Mouse (Mus musculus): ENCODE measurements around the gene Cblb. TPM values are rescaled to one million over a fixed set of nuclear protein-coding genes. Genes with fewer than 3 reads are reported as not detected.

Cblb gene
- polyA plus RNA-seq, 1 experiment from 2014 or later = 15.3 TPM

GRCm38 (mm10) chr16:52080619-52081395, 49.8 kb downstream of the Cblb start:
- no peak overlapping the region for H3K4me3 ChIP-seq (ENCODE audit: low read length)
- ATAC-seq (ENCODE audit: low FRiP score, low TSS enrichment) = no peak
- no peaks in the 10 kb centered on the region for H3K27me3 ChIP-seq (ENCODE audit: insufficient read depth, low read length)
- WGBS = 78% methylated on average over 11 of the region's 11 CpGs
- no peaks in the 10 kb centered on the region for H3K9me3 ChIP-seq (ENCODE audit: low read length)
- no peak overlapping the region for H3K4me2 ChIP-seq (replicated peaks; ENCODE audit: low read depth, low read length)
- H3K4me1 ChIP-seq (ENCODE audit: insufficient read depth, low read length) = peaks cover 27% of the 10 kb centered on the region
- no peaks in the 10 kb centered on the region for H3K36me3 ChIP-seq (ENCODE audit: insufficient read depth, low read length)
- H3K9ac ChIP-seq (replicated peaks; ENCODE audit: low read length) = no peak overlapping the region
- H3K27ac ChIP-seq (ENCODE audit: low read length) = no peak overlapping the region

GRCm38 (mm10) chr16:52081756-52082155, 50.7 kb downstream of the Cblb start:
- Histone ChIP-seq H3K4me1 (ENCODE audit: insufficient read depth, low read length) (peaks cover 27% of the 10 kb centered on the region), H3K4me3 (ENCODE audit: low read length) (no peak overlapping the region), H3K9ac (replicated peaks; ENCODE audit: low read length) (no peak overlapping the region), H3K27me3 (ENCODE audit: insufficient read depth, low read length) (no peaks in the 10 kb centered on the region), H3K36me3 (ENCODE audit: insufficient read depth, low read length) (no peaks in the 10 kb centered on the region), H3K4me2 (replicated peaks; ENCODE audit: low read depth, low read length) (peak overlapping the region; percentile 5; the same call in 1 of the 2 replicates), H3K27ac (ENCODE audit: low read length) (no peak overlapping the region), H3K9me3 (ENCODE audit: low read length) (no peaks in the 10 kb centered on the region)
- WGBS = 27% methylated on average over 3 of the region's 3 CpGs
- ATAC-seq (ENCODE audit: low FRiP score, low TSS enrichment) = no peak

- peaks cover 5% of the 10 kb centered on the region; the same call in 1 of the 2 replicates for H3K36me3 ChIP-seq (ENCODE audit: insufficient read depth, low read length)
These were observed 55.9 kb downstream of the Cblb start for GRCm38 (mm10) chr16:52086793-52087450.

GRCm38 (mm10) chr16:52089354-52089753, 58.3 kb downstream of the Cblb start:
- 87% methylated on average over 4 of the region's 4 CpGs for WGBS
- no peaks in the 10 kb centered on the region for H3K9me3 ChIP-seq (ENCODE audit: low read length)
- no peak for ATAC-seq (ENCODE audit: low FRiP score, low TSS enrichment)
- H3K4me2 ChIP-seq (replicated peaks; ENCODE audit: low read depth, low read length) = no peak overlapping the region
- H3K36me3 ChIP-seq (ENCODE audit: insufficient read depth, low read length) = peaks cover 5% of the 10 kb centered on the region; the same call in 1 of the 2 replicates
- H3K27me3 ChIP-seq (ENCODE audit: insufficient read depth, low read length) = no peaks in the 10 kb centered on the region
- no peak overlapping the region for H3K9ac ChIP-seq (replicated peaks; ENCODE audit: low read length)
- H3K4me3 ChIP-seq (ENCODE audit: low read length) = no peak overlapping the region
- no peak overlapping the region for H3K27ac ChIP-seq (ENCODE audit: low read length)
- peaks cover 20% of the 10 kb centered on the region for H3K4me1 ChIP-seq (ENCODE audit: insufficient read depth, low read length)

More at GRCm38 (mm10) chr16:52086793-52087450, 55.9 kb downstream of the Cblb start:
- H3K9me3 ChIP-seq (ENCODE audit: low read length) = no peaks in the 10 kb centered on the region
- H3K27me3 ChIP-seq (ENCODE audit: insufficient read depth, low read length) = no peaks in the 10 kb centered on the region
- H3K4me1 ChIP-seq (ENCODE audit: insufficient read depth, low read length) = peaks cover 10% of the 10 kb centered on the region
- no peak overlapping the region for H3K4me2 ChIP-seq (replicated peaks; ENCODE audit: low read depth, low read length)
- no peak overlapping the region for H3K27ac ChIP-seq (ENCODE audit: low read length)
- no peak overlapping the region for H3K9ac ChIP-seq (replicated peaks; ENCODE audit: low read length)
- no peak overlapping the region for H3K4me3 ChIP-seq (ENCODE audit: low read length)
- ATAC-seq (ENCODE audit: low FRiP score, low TSS enrichment) = no peak
- 88% methylated on average over 9 of the region's 9 CpGs for WGBS

GRCm38 (mm10) chr16:52090899-52091298, 59.9 kb downstream of the Cblb start:
- Histone ChIP-seq H3K36me3 (ENCODE audit: insufficient read depth, low read length) (peaks cover 5% of the 10 kb centered on the region; the same call in 1 of the 2 replicates), H3K4me2 (replicated peaks; ENCODE audit: low read depth, low read length) (no peak overlapping the region), H3K4me3 (ENCODE audit: low read length) (no peak overlapping the region), H3K27ac (ENCODE audit: low read length) (no peak overlapping the region), H3K27me3 (ENCODE audit: insufficient read depth, low read length) (no peaks in the 10 kb centered on the region), H3K9ac (replicated peaks; ENCODE audit: low read length) (no peak overlapping the region), H3K4me1 (ENCODE audit: insufficient read depth, low read length) (peaks cover 24% of the 10 kb centered on the region), H3K9me3 (ENCODE audit: low read length) (no peaks in the 10 kb centered on the region)
- ATAC-seq (ENCODE audit: low FRiP score, low TSS enrichment) = no peak
- WGBS = 22% methylated on average over 6 of the region's 6 CpGs

- WGBS = 34% methylated on average over 9 of the region's 9 CpGs
- Histone ChIP-seq H3K4me1 (ENCODE audit: insufficient read depth, low read length) (peaks cover 24% of the 10 kb centered on the region), H3K27ac (ENCODE audit: low read length) (peak overlapping the region; percentile 72), H3K9ac (replicated peaks; ENCODE audit: low read length) (no peak overlapping the region; the same call in 1 of the 2 replicates), H3K27me3 (ENCODE audit: insufficient read depth, low read length) (no peaks in the 10 kb centered on the region), H3K4me2 (replicated peaks; ENCODE audit: low read depth, low read length) (no peak overlapping the region), H3K9me3 (ENCODE audit: low read length) (no peaks in the 10 kb centered on the region), H3K36me3 (ENCODE audit: insufficient read depth, low read length) (peaks cover 5% of the 10 kb centered on the region; the same call in 1 of the 2 replicates), H3K4me3 (ENCODE audit: low read length) (no peak overlapping the region)
- ATAC-seq (ENCODE audit: low FRiP score, low TSS enrichment) = peak; percentile 63; the same call in 1 of the 2 replicates
These were observed 62.6 kb downstream of the Cblb start for GRCm38 (mm10) chr16:52093325-52094253.

- H3K9ac ChIP-seq (replicated peaks; ENCODE audit: low read length) = no peak overlapping the region
- no peak overlapping the region for H3K27ac ChIP-seq (ENCODE audit: low read length)
- no peak for ATAC-seq (ENCODE audit: low FRiP score, low TSS enrichment)
- 85% methylated on average over 10 of the region's 10 CpGs for WGBS
- H3K4me1 ChIP-seq (ENCODE audit: insufficient read depth, low read length) = peaks cover 24% of the 10 kb centered on the region
- no peaks in the 10 kb centered on the region for H3K27me3 ChIP-seq (ENCODE audit: insufficient read depth, low read length)
- H3K9me3 ChIP-seq (ENCODE audit: low read length) = no peaks in the 10 kb centered on the region
- H3K36me3 ChIP-seq (ENCODE audit: insufficient read depth, low read length) = peaks cover 5% of the 10 kb centered on the region; the same call in 1 of the 2 replicates
- no peak overlapping the region for H3K4me2 ChIP-seq (replicated peaks; ENCODE audit: low read depth, low read length)
- no peak overlapping the region for H3K4me3 ChIP-seq (ENCODE audit: low read length)
These were observed 63.9 kb downstream of the Cblb start for GRCm38 (mm10) chr16:52094735-52095459.

- H3K27me3 ChIP-seq (ENCODE audit: insufficient read depth, low read length) = no peaks in the 10 kb centered on the region
- no peak overlapping the region for H3K4me2 ChIP-seq (replicated peaks; ENCODE audit: low read depth, low read length)
- no peak overlapping the region for H3K9ac ChIP-seq (replicated peaks; ENCODE audit: low read length)
- H3K4me1 ChIP-seq (ENCODE audit: insufficient read depth, low read length) = peaks cover 20% of the 10 kb centered on the region
- ATAC-seq (ENCODE audit: low FRiP score, low TSS enrichment) = no peak
- no peak overlapping the region for H3K27ac ChIP-seq (ENCODE audit: low read length)
- H3K36me3 ChIP-seq (ENCODE audit: insufficient read depth, low read length) = no peaks in the 10 kb centered on the region
- 85% methylated on average over 3 of the region's 3 CpGs for WGBS
- no peaks in the 10 kb centered on the region for H3K9me3 ChIP-seq (ENCODE audit: low read length)
- H3K4me3 ChIP-seq (ENCODE audit: low read length) = no peak overlapping the region
These were observed 64.6 kb downstream of the Cblb start for GRCm38 (mm10) chr16:52095643-52096042.

GRCm38 (mm10) chr16:52100466-52100865, 69.4 kb downstream of the Cblb start:
- H3K4me3 ChIP-seq (ENCODE audit: low read length) = no peak overlapping the region
- 69% methylated on average over 6 of the region's 6 CpGs for WGBS
- H3K9me3 ChIP-seq (ENCODE audit: low read length) = no peaks in the 10 kb centered on the region
- no peak overlapping the region for H3K4me2 ChIP-seq (replicated peaks; ENCODE audit: low read depth, low read length)
- H3K27ac ChIP-seq (ENCODE audit: low read length) = no peak overlapping the region
- ATAC-seq (ENCODE audit: low FRiP score, low TSS enrichment) = 0 out of 2 replicates have a peak, but pooled peaks have one; percentile 29
- H3K4me1 ChIP-seq (ENCODE audit: insufficient read depth, low read length) = peaks cover 12% of the 10 kb centered on the region; the same call in 1 of the 2 replicates
- peaks cover 6% of the 10 kb centered on the region; the same call in 1 of the 2 replicates for H3K36me3 ChIP-seq (ENCODE audit: insufficient read depth, low read length)
- H3K27me3 ChIP-seq (ENCODE audit: insufficient read depth, low read length) = no peaks in the 10 kb centered on the region
- no peak overlapping the region for H3K9ac ChIP-seq (replicated peaks; ENCODE audit: low read length)

Data from kidney, embryonic 16.5 days (tissue).